Mouse (Mus musculus): ENCODE results near the gene Gpr152.

The Gpr152 gene

GRCm38 (mm10) chr19:4150567-4151487, 11.2 kb downstream of the Gpr152 start:
- DNase-seq (ENCODE audit: low spot score in 2 of 2): no peak

DNA sequence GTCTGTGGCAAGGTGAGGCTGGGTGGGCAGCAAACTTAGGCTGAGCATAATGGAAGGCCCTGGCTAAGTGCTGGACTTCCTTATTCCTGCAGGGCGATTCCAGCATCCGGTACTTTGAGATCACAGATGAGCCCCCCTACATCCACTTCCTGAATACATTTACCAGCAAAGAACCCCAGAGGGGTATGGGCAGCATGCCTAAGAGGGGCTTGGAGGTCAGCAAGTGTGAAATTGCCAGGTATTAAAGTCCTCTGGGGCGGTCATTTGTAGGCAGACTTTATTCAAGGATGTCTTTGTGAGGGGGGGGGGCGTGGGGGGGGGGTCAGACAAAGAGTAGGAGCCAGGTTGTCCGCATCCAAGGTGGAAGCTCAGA, 11.9 kb downstream of the Gpr152 start:
- no peak for DNase-seq (ENCODE audit: low spot score in 2 of 2)

DNA sequence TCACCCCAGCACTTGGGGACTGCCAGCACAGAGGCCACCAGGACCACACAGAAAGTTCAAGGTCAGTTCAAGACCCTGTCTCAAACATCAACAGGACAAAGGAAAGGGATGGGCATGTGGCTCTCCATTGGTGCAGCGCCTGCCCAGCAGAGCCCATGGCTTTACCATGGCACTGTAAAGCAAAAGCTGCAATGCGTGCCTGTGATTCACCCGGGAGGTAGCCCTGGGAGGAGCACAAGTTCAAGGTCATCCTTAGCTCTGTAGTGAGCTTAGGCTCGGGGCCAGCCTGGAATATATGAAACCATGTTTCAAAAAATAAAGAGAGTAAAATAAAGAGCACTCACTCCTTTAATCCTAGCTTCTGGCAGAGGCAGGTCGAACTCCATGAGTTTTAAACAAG, 12.3 kb downstream of the Gpr152 start:
- no peak for DNase-seq (ENCODE audit: low spot score in 2 of 2)

DNA sequence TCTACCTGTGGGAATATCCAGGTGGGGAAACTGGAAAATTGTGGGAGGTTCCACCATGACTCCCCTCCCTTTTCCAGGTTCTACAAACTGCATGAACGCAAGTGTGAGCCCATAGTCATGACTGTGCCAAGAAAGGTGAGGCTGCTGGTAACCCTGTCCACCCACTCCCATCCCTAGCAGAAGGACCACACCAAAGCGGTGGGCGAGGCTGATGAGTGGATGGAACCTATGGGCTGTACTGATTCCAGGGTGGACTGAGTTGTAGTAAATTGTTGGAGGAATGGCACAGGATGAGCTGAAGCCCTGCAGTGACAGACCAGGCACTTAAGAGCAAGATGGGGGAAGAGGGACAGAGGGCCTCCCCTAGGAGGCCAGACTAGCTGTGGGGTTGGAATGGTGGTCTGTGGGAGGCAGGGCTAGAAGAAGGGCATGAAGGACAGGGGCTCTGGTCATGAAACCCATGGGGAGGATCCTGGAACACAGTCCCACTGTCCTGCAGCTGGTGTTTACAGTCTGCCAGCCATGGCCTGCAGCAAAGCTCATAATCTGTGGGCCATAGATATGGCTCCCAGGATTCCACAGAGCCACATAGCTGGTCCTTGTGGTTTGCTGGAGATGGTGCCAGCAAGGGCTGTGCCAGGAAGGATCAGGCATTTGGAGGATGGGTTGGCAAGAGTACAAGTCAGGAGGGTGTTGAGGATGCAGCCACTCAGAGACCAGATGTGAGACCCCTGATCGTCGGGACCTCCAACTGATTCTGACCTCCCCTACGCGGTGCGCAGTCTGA, 13.1 kb downstream of the Gpr152 start:
- DNase-seq (ENCODE audit: low spot score in 2 of 2): no peak

- no peak for DNase-seq (ENCODE audit: low spot score in 2 of 2)
Measured at GRCm38 (mm10) chr19:4153232-4153654, 13.7 kb downstream of the Gpr152 start, which contains the start of gene Ptprcap. Ptprcap (plus strand) TSS chr19:4153604.

- DNase-seq (ENCODE audit: low spot score in 2 of 2): peak in 1 of 2 experiments; percentile 73
Measured at GRCm38 (mm10) chr19:4154437-4155222, 15.0 kb downstream of the Gpr152 start.

- peak; percentile 31 to 58 for DNase-seq (ENCODE audit: low spot score in 2 of 2)
Measured at GRCm38 (mm10) chr19:4155223-4156072, 15.9 kb downstream of the Gpr152 start.

DNA sequence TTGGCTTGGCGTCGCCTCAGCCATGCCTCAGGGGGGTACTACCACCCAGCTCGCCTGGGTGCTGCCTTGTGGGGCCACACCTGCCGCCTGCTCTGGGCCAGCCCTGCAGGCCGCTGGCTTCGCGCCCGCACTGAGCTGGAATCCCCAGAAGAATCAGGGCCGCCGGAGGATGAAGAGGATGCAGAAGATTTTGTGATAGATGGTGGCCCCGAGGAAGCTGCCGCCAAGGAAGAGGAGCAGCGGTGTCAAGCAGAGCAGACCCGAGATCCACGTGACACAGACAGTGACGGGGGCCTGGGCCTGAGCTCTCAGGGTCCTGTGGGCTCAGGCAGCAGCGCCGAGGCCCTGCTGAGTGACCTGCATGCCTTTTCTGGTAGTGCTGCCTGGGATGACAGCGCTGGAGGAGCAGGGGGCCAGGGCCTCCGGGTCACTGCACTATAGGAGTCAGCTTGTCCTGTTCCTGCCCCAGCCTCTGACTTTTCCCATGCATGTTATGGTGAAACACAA, 16.5 kb downstream of the Gpr152 start:
- DNase-seq (ENCODE audit: low spot score in 2 of 2): no peak

DNA sequence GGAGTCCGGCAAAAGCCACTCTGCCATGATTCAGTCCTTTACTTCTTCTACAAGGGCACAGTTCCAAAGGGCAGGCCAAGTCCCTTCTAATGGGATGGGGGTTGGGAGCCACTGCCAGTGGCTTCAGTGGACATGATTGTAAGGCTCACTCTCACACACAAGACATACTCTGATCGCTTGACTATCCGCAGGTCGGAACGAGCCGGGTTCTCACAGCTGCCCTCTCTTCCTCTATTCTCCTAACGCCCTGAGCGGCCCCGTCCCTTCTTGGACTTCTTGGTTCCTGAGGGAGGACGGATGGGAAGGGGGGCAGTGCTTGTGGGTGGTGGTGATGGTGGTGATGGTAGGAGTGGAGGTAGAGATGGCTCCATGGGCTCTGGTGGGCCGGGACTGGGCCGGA, 17.2 kb downstream of the Gpr152 start:
- DNase-seq (ENCODE audit: low spot score in 2 of 2): no peak

DNA sequence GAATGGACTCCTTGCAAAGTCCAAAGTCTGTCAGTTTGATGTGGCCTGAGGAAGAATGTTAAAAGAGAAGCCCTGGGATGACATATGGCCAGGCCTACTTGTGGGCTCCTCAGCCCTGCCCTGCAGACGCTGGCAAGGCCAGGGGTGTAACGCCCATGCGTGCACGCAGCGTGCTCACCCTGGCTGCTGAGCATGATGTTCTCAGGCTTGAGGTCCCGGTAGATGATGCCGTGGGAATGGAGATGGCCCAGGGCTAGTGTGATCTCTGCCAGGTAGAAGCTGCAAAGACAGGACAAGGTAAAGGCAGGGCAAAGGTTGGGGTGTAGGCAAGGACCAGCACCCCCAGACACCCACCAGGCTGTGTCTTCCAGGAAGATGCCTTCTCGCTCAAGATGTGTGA, 19.5 kb downstream of the Gpr152 start:
- no peak for DNase-seq (ENCODE audit: low spot score in 2 of 2)

- peak; percentile 95 to 97 for DNase-seq (ENCODE audit: low spot score in 2 of 2)
Measured at GRCm38 (mm10) chr19:4162646-4163542, 23.3 kb downstream of the Gpr152 start, which contains the start of gene Rps6kb2. Rps6kb2 (minus strand) TSS chr19:4163354.

DNA sequence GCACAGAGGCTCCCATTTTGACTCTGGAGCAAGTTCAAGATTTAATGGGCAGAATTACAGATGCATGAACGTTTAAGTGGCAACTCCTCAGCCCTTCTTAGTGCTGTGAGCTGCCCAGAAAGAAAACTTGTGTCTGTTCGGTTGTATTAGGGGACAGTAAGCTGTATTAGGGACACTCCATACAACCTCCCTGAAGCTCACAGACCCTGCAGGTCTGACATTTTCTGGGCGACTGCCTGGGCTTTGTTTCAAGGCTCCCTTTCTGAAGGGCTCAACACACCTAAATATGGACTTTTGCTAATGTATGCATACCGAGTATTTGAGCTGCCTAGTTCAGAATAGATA, 23.9 kb downstream of the Gpr152 start:
- no peak for DNase-seq (ENCODE audit: low spot score in 2 of 2)

DNA sequence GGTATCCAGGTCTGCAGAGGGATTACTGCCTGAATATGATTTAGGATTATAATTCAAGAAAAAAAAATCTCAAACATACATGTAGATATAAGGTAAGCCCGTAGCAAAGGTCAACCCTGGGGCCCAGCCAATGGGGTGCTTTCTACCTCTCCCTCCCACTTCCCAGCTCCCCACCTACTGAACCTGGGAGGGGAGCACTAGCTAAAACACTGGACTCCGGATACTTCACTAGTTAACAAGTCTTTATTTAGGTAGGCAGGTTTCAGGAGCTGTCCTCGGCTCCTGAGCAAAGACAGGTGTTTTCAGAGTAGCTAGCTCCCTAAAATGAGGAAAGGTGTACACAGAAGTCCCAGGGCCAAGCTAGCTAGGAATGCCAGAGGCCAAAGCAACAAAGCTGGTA, 24.5 kb downstream of the Gpr152 start:
- DNase-seq (ENCODE audit: low spot score in 2 of 2): no peak

DNA sequence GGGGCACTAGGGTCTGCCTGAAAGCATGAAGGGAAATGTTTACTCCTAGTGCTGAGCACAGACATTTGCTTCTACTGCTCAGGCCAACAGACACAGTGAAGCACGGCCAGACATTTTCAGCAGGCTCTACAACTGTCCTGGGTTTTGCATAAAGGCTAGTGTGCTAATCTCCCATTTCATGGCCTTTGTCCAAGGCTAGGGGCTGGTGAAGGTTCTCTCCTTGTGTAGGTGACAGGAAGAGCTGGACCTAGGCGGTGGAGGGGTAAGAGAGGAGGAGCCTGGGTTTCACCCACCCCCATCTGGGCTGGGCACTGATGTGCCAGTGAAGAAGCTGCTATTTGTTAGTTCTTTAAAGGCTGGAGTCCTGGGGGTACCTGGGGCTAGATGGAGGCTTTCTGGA, 25.1 kb downstream of the Gpr152 start:
- no peak for DNase-seq (ENCODE audit: low spot score in 2 of 2)

DNA sequence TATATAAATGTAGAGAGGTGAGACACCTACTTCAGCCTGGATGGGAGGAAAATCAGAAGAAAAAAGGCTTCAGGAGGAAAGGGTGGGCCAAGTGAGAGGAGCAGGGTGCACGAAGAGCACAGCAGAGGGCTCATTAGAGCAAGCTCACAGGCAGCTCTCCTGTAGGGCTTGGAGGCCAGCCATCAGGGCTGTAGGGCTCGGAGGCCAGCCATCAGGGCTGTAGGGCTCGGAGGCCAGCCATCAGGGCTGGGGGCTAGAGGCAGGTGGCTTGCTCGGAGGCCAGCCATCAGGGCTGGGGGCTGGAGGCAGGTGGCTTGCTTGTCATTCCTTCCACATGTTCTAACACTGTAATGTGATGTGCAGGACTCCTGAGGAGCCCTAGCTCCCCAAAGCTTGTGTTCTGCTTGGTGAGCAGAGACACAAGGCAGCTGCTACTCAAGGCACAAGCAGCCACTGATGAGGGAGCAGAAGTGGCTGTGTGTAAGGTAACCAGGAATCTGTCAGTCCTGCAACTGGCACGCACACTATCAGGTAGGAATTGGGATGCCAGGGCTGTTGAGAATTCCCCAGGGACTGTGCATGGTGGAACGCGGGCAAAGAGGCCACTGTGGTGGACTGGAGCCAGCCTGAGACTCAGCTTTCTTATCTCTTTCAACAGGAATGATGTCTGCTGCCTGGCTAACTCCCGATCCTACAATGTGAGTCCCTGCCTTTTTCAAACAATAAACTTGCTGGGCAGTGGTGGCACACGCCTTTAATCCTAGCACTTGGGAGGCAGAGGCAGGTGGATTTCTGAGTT, 27.3 kb downstream of the Gpr152 start:
- no peak for DNase-seq (ENCODE audit: low spot score in 2 of 2)

GRCm38 (mm10) chr19:4169378-4169784, 29.8 kb downstream of the Gpr152 start:
- peak; percentile 99 for DNase-seq (ENCODE audit: low spot score in 2 of 2)

DNA sequence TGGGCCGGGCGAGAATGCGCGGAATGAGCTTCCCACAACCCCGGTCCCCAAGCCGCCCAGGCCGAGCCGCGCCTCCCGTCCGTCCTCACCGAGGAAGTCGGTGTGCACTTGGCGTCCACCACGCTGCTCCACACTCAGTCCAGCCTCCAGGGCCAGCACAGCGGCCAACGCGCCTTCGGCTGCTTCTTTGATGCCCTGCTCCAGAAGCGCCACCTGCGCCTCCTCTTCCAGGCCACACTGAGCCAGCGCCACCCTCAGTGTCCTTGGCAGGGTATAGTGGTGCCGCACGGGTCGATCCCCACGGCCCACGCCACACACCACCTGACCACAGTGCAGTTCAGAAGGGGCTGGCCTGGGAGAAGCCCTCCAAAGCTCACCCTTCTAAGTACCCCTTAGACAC, 30.2 kb downstream of the Gpr152 start:
- DNase-seq (ENCODE audit: low spot score in 2 of 2): no peak

DNA sequence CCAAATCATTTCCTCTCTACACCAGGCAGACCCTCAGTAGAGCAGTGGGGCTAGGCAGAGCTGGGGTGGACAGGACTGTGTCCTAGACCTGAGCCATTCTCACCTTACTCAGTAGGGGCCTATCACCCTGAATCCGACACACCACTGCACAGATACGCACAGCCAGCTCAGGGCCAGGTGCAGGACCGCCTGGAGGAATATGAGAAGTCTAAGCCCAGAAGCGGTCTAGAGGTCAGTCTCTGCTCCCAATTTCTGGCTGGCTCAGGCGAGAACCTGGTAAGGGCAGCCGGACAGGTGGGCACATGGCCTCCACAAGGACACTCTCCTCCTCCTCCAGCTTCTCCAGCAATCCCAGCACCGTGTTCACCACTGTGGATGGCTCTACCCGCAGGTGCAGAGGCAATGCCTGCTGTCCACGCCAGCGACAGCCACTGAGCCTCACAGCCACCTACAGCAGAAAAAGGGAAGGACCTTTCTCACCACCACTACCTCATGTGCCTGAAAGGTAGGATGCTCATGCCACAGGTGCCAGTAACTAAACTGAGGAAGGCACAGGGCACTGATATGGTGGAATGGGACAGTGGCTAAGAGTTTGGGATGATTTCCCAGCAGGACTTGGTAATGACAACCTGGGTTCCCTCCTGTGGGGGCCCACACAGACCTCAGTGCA, 31.3 kb downstream of the Gpr152 start:
- no peak for DNase-seq (ENCODE audit: low spot score in 2 of 2)

All from spleen, postnatal 10 days (tissue).